Mouse (Mus musculus) MEL (cell line): ENCODE measurements around the gene Dtl. TPM values are rescaled to one million over a fixed set of nuclear protein-coding genes. Genes with fewer than 3 reads are reported as not detected.

Experiments used
- DNase-seq: peaks from one replicate; pipeline ENCODE4 v3.0.0; 2011; ENCODE audit warnings: low read depth, low spot score
- H3K27ac ChIP-seq: 2 replicates; pipeline ENCODE4 v1.5.1; 2012; ENCODE audit warnings: low read depth, mild to moderate bottlenecking, control low read depth, low read length, moderate library complexity; ENCODE audit not compliant: control insufficient read depth
- H3K27me3 ChIP-seq, 2 experiments: fragments of 150-350 bp in 1 of 2; sonication (generic) in 1 of 2; 2 replicates each; pipeline ENCODE4 v1.6.1; 2012; ENCODE audit warnings: low read length in 2 of 2, mild to moderate bottlenecking in 2 of 2, improper control_type of control experiment in 1 of 2, moderate library complexity in 1 of 2; ENCODE audit not compliant: insufficient read depth in 2 of 2, control insufficient read depth in 1 of 2
- H3K36me3 ChIP-seq, 2 experiments: 2 replicates each; pipeline ENCODE4 v1.6.1; 2012 to 2014; ENCODE audit warnings: low read length in 2 of 2, improper control_type of control experiment in 1 of 2, inconsistent platforms in 1 of 2, mild to moderate bottlenecking in 1 of 2; ENCODE audit not compliant: insufficient read depth in 2 of 2, control insufficient read depth in 1 of 2
- H3K4me1 ChIP-seq, 2 experiments: fragments of 150-350 bp in 1 of 2; sonication (generic) in 1 of 2; 2 replicates each; pipeline ENCODE4 v1.6.1; 2012; ENCODE audit warnings: low read length in 2 of 2, improper control_type of control experiment in 1 of 2, mild to moderate bottlenecking in 1 of 2; ENCODE audit not compliant: insufficient read depth in 2 of 2, control insufficient read depth in 1 of 2
- H3K4me3 ChIP-seq, 2 experiments: fragments of 150-350 bp in 1 of 2; sonication (generic) in 1 of 2; 2 replicates each; pipeline ENCODE4 v1.5.1; 2012; ENCODE audit warnings: low read depth in 2 of 2, low read length in 2 of 2, mild to moderate bottlenecking in 2 of 2, moderate library complexity in 2 of 2, control low read depth in 1 of 2, improper control_type of control experiment in 1 of 2; ENCODE audit not compliant: control insufficient read depth in 1 of 2, insufficient read depth in 1 of 2
- H3K79me2 ChIP-seq: 2 replicates; pipeline ENCODE4 v1.6.1; 2012; ENCODE audit warnings: mild to moderate bottlenecking, low read length, moderate library complexity; ENCODE audit not compliant: control insufficient read depth, poor library complexity, insufficient read depth
- H3K9ac ChIP-seq: 2 replicates; pipeline ENCODE4 v1.6.1; 2012; ENCODE audit warnings: low read depth, mild to moderate bottlenecking, control low read depth, low read length, moderate library complexity; ENCODE audit not compliant: control insufficient read depth, poor library complexity, severe bottlenecking
- H3K9me3 ChIP-seq: fragments of 150-350 bp; sonication (generic); replicated peaks from 2 replicates; pipeline ENCODE4 v1.6.1; 2012; ENCODE audit warnings: mild to moderate bottlenecking, low read length, improper control_type of control experiment, moderate library complexity; ENCODE audit not compliant: insufficient read depth
- BHLHE40 ChIP-seq: IDR thresholded peaks from 2 replicates; pipeline ENCODE4 v1.6.1; 2012; ENCODE audit warnings: low read depth, mild to moderate bottlenecking, inconsistent platforms, low read length, improper control_type of control experiment, borderline replicate concordance
- CHD1 ChIP-seq: IDR thresholded peaks from 2 replicates; pipeline ENCODE4 v1.6.1; 2012; ENCODE audit warnings: low read depth, mild to moderate bottlenecking, inconsistent platforms, low read length, improper control_type of control experiment
- E2F4 ChIP-seq: IDR thresholded peaks from 2 replicates; pipeline ENCODE4 v1.6.1; 2011; ENCODE audit warnings: low read depth, low read length, improper control_type of control experiment, borderline replicate concordance
- ELF1 ChIP-seq: IDR thresholded peaks from 2 replicates; pipeline ENCODE4 v1.6.1; 2014; ENCODE audit warnings: low read depth, mild to moderate bottlenecking, inconsistent platforms, low read length, improper control_type of control experiment, moderate library complexity
- EP300 ChIP-seq, 2 experiments: IDR thresholded peaks; 2 replicates each; pipeline ENCODE4 v1.6.1; 2011; ENCODE audit warnings: improper control_type of control experiment in 2 of 2, low read length in 2 of 2, low read depth in 1 of 2, mild to moderate bottlenecking in 1 of 2
- GATA1 ChIP-seq: IDR thresholded peaks from 2 replicates; pipeline ENCODE4 v1.6.1; 2011; ENCODE audit warnings: low read depth, low read length, improper control_type of control experiment
- HCFC1 ChIP-seq: IDR thresholded peaks from 2 replicates; pipeline ENCODE4 v1.6.1; 2012; ENCODE audit warnings: low read depth, mild to moderate bottlenecking, inconsistent platforms, low read length, improper control_type of control experiment, moderate library complexity
- JUND ChIP-seq: IDR thresholded peaks from 2 replicates; pipeline ENCODE4 v1.6.1; 2011; ENCODE audit warnings: low read depth, mild to moderate bottlenecking, improper control_type of control experiment, low read length
- MAX ChIP-seq: IDR thresholded peaks from 2 replicates; pipeline ENCODE4 v1.6.1; 2011; ENCODE audit warnings: low read length, improper control_type of control experiment
- MAZ ChIP-seq: IDR thresholded peaks from 2 replicates; pipeline ENCODE4 v1.6.1; 2012; ENCODE audit warnings: low read depth, mild to moderate bottlenecking, inconsistent platforms, low read length, improper control_type of control experiment
- MXI1 ChIP-seq: IDR thresholded peaks from 2 replicates; pipeline ENCODE4 v1.6.1; 2011; ENCODE audit warnings: mild to moderate bottlenecking, low read depth, low read length, improper control_type of control experiment
- MYB ChIP-seq: IDR thresholded peaks from 2 replicates; pipeline ENCODE4 v1.6.1; 2011; ENCODE audit warnings: mild to moderate bottlenecking, low read depth, low read length, improper control_type of control experiment
- MYC ChIP-seq: IDR thresholded peaks from 2 replicates; pipeline ENCODE4 v1.6.1; 2011; ENCODE audit warnings: low read depth, mild to moderate bottlenecking, low read length, improper control_type of control experiment, moderate library complexity
- NELFE ChIP-seq: IDR thresholded peaks from 2 replicates; pipeline ENCODE4 v1.6.1; 2011; ENCODE audit warnings: low read depth, low read length, improper control_type of control experiment
- NRF1 ChIP-seq: IDR thresholded peaks from 2 replicates; pipeline ENCODE4 v1.6.1; 2014; ENCODE audit warnings: low read depth, mild to moderate bottlenecking, inconsistent platforms, low read length, improper control_type of control experiment, moderate library complexity; ENCODE audit not compliant: poor library complexity, insufficient read depth, severe bottlenecking
- POLR2A ChIP-seq, 2 experiments: IDR thresholded peaks; 2 replicates each; pipeline ENCODE4 v1.6.1; 2011 to 2012; ENCODE audit warnings: low read length in 2 of 2, mild to moderate bottlenecking in 2 of 2, control low read depth in 1 of 2, improper control_type of control experiment in 1 of 2, low read depth in 1 of 2, moderate library complexity in 1 of 2; ENCODE audit not compliant: control insufficient read depth in 1 of 2, insufficient read depth in 1 of 2, poor library complexity in 1 of 2
- POLR2AphosphoS2 ChIP-seq: IDR thresholded peaks from 2 replicates; pipeline ENCODE4 v1.6.1; 2011; ENCODE audit warnings: low read length, improper control_type of control experiment
- POLR2AphosphoS5 ChIP-seq: IDR thresholded peaks from 2 replicates; pipeline ENCODE4 v1.6.1; 2012; ENCODE audit warnings: low read depth, borderline replicate concordance, mild to moderate bottlenecking, inconsistent platforms, low read length, moderate library complexity, mixed read lengths
- RCOR1 ChIP-seq: IDR thresholded peaks from 2 replicates; pipeline ENCODE4 v1.6.1; 2012; ENCODE audit warnings: low read depth, mild to moderate bottlenecking, inconsistent platforms, low read length, improper control_type of control experiment
- SIN3A ChIP-seq: IDR thresholded peaks from 2 replicates; pipeline ENCODE4 v1.6.1; 2012; ENCODE audit warnings: low read length, improper control_type of control experiment, inconsistent platforms
- SMC3 ChIP-seq: IDR thresholded peaks from 2 replicates; pipeline ENCODE4 v1.6.1; 2011; ENCODE audit warnings: low read depth, low read length, improper control_type of control experiment
- TAL1 ChIP-seq: IDR thresholded peaks from 2 replicates; pipeline ENCODE4 v1.6.1; 2012; ENCODE audit warnings: mild to moderate bottlenecking, inconsistent platforms, low read length, moderate library complexity, mixed read lengths
- TBP ChIP-seq: IDR thresholded peaks from 2 replicates; pipeline ENCODE4 v1.8.0; 2011; ENCODE audit warnings: low read depth, low read length, improper control_type of control experiment
- TCF12 ChIP-seq: IDR thresholded peaks from 2 replicates; pipeline ENCODE4 v1.6.1; 2014; ENCODE audit warnings: low read depth, mild to moderate bottlenecking, inconsistent platforms, low read length, improper control_type of control experiment, moderate library complexity
- UBTF ChIP-seq: IDR thresholded peaks from 2 replicates; pipeline ENCODE4 v1.6.1; 2012; ENCODE audit warnings: low read depth, mild to moderate bottlenecking, inconsistent platforms, low read length, improper control_type of control experiment, moderate library complexity, borderline replicate concordance; ENCODE audit not compliant: insufficient read depth
- USF2 ChIP-seq, 2 experiments: IDR thresholded peaks; 2 replicates each; pipeline ENCODE4 v1.6.1; 2011 to 2012; ENCODE audit warnings: improper control_type of control experiment in 2 of 2, low read length in 2 of 2, borderline replicate concordance in 1 of 2, inconsistent platforms in 1 of 2, low read depth in 1 of 2, mild to moderate bottlenecking in 1 of 2; ENCODE audit not compliant: insufficient read depth in 1 of 2
- ZC3H11A ChIP-seq: IDR thresholded peaks from 2 replicates; pipeline ENCODE4 v1.6.1; 2012; ENCODE audit warnings: low read depth, mild to moderate bottlenecking, inconsistent platforms, low read length, improper control_type of control experiment
- ZMIZ1 ChIP-seq: IDR thresholded peaks from 2 replicates; pipeline ENCODE4 v1.6.1; 2012; ENCODE audit warnings: low read depth, mild to moderate bottlenecking, inconsistent platforms, low read length, improper control_type of control experiment, moderate library complexity
- ZNF384 ChIP-seq: IDR thresholded peaks from 2 replicates; pipeline ENCODE4 v1.6.1; 2012; ENCODE audit warnings: low read depth, mild to moderate bottlenecking, inconsistent platforms, low read length, improper control_type of control experiment
- polyA plus RNA-seq, 2 experiments: library from polyadenylated mRNA; stranded (reverse) in 1 of 2; unstranded in 1 of 2; fragments of >175 nt in 1 of 2; fragments of >200 nt in 1 of 2; gene quantifications; 2 replicates each; pipeline versions ENCODE4 v1.2.1 to v1.2.4; 2012; ENCODE audit warnings: low replicate concordance in 2 of 2, low read depth in 1 of 2; ENCODE audit not compliant: insufficient read length in 2 of 2, insufficient read depth in 1 of 2, missing spikeins in 1 of 2
- total RNA-seq: library from RNA; depleted of rRNA; stranded (reverse); fragments of 300-350 nt; gene quantifications from 2 replicates; pipeline ENCODE4 v1.2.3, GENCODE M21; 2012

Dtl gene
- total and polyA plus RNA-seq, 3 experiments = 42.3 to 64.6 (median 53.5) TPM

- TF ChIP-seq CHD1 (no peak), TBP (no peak), ZC3H11A (no peak), UBTF (no peak), EP300 (IDR thresholded peaks at IDR 0.05; ENCODE audit: low read depth in 1 of 2, low read length in 2 of 2) (no peak)
- TF ChIP-seq, all 39 proteins: peak for 0
- Histone ChIP-seq H3K4me1 (peaks cover 3 to 11% of the 10 kb centered on the region in 2 experiments; a peak in 3 of 4 replicates), H3K9ac (no peak overlapping the region), H3K79me2 (no peaks in the 10 kb centered on the region), H3K36me3 (peaks cover 16 to 18% of the 10 kb centered on the region in 2 experiments), H3K27ac (no peak overlapping the region), H3K27me3 (no peaks in the 10 kb centered on the region), H3K9me3 (no peaks in the 10 kb centered on the region), H3K4me3 (no peak overlapping the region)
- DNase-seq = no peak
These were observed 45.8 kb upstream of the Dtl start for GRCm38 (mm10) chr1:191621096-191621495.

- no peak overlapping the region for H3K4me3 ChIP-seq
- no peaks in the 10 kb centered on the region for H3K27me3 ChIP-seq
- H3K9me3 ChIP-seq = no peaks in the 10 kb centered on the region
- H3K79me2 ChIP-seq = no peaks in the 10 kb centered on the region
- H3K27ac ChIP-seq = no peak overlapping the region
- DNase-seq = peak; percentile 59
- H3K4me1 ChIP-seq = peaks cover 3 to 11% of the 10 kb centered on the region in 2 experiments; a peak in 3 of 4 replicates
- H3K9ac ChIP-seq = no peak overlapping the region
- H3K36me3 ChIP-seq = peaks cover 18 to 34% of the 10 kb centered on the region in 2 experiments
- no peak for TF ChIP-seq ZMIZ1
- peak; percentile 60; the same call in 1 of the 2 replicates for TF ChIP-seq GATA1
- TF ChIP-seq USF2 (IDR thresholded peaks at IDR 0.05; ENCODE audit: borderline replicate concordance in 1 of 2, insufficient read depth in 1 of 2, low read depth in 1 of 2, low read length in 2 of 2) = no peak
- no peak for TF ChIP-seq ZC3H11A
- no peak for TF ChIP-seq HCFC1
- TF ChIP-seq MAZ = no peak
- TF ChIP-seq MYB = no peak
- TF ChIP-seq MYC = no peak
- peak; percentile 59; the same call in 1 of the 2 replicates for TF ChIP-seq RCOR1
- peak in 1 of 2 experiments; percentile 43; a peak in 1 of 4 replicates for TF ChIP-seq EP300 (IDR thresholded peaks at IDR 0.05; ENCODE audit: low read depth in 1 of 2, low read length in 2 of 2)
- no peak for TF ChIP-seq SMC3
- TF ChIP-seq NRF1 = no peak
- TF ChIP-seq SIN3A = no peak
- TF ChIP-seq ZNF384 = no peak
- no peak for TF ChIP-seq E2F4
- TF ChIP-seq POLR2A (IDR thresholded peaks at IDR 0.05; ENCODE audit: control insufficient read depth in 1 of 2, insufficient read depth in 1 of 2, low read depth in 1 of 2, low read length in 2 of 2, poor library complexity in 1 of 2) = no peak
- TF ChIP-seq TAL1 = no peak
- no peak for TF ChIP-seq CHD1
- no peak for TF ChIP-seq UBTF
- no peak for TF ChIP-seq TBP
- 0 out of 2 replicates have a peak, but pooled peaks have one; percentile 18 for TF ChIP-seq TCF12
- TF ChIP-seq POLR2AphosphoS5 = no peak
- no peak for TF ChIP-seq MAX
- no peak for TF ChIP-seq JUND
- no peak for TF ChIP-seq NELFE
- no peak for TF ChIP-seq BHLHE40
- no peak for TF ChIP-seq MXI1
- TF ChIP-seq POLR2AphosphoS2 = no peak
- TF ChIP-seq ELF1 = no peak
These were observed 42.9 kb upstream of the Dtl start for GRCm38 (mm10) chr1:191618067-191618766.
